Mouse (Mus musculus): Measurements from ENCODE around the gene Vmn1r45. TPM values are rescaled to one million over a fixed set of nuclear protein-coding genes. Genes with fewer than 3 reads are reported as not detected.
"Not testable (repeated sequence)": the region's sequence is repeated elsewhere in the genome, so short reads cannot be mapped to it uniquely, and the experiment has no call there.

Vmn1r45 gene
- not detected in 2 replicates for polyA plus RNA-seq (2014; fragmentation: Nextera tagmentation; extraction: Ambion mirVana)

DNA sequence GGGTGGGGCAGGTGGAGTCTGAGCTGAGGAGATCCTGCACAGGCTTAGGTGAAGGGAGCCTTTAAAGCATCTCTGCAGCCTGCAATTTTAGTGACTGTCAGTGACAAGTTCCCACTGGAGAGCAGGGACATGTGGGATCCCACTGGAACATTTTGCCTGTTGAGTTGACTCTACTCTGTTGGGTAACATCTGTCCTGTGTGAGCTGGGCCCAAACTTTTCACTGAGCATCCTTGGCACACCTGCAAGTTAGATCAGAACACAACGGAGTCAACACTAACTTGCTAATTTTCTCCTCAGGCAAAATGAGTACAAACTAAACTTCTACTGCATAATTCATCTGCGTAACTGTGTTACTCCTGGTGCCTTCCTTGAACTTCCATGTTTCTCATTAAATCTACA is at the start of gene Vmn1r45:
Gene Vmn1r45, minus strand, starts transcription at position 101 of the 400 bp plus-strand sequence.
- not testable (repeated sequence) for H3K27me3 ChIP-seq (replicated peaks; ENCODE audit: control insufficient read depth, insufficient read depth, low read length); H3K4me1 ChIP-seq (replicated peaks; ENCODE audit: control insufficient read depth, insufficient read depth, low read length); H3K9ac ChIP-seq (ENCODE audit: low read length); H3K4me2 ChIP-seq (ENCODE audit: low read length); DNase-seq (ENCODE audit: low spot score); ATAC-seq (replicated peaks; ENCODE audit: low FRiP score, low TSS enrichment, low read depth); H3K4me3 ChIP-seq (ENCODE audit: low read depth, low read length); H3K9me3 ChIP-seq (ENCODE audit: control insufficient read depth, low read length); H3K36me3 ChIP-seq (ENCODE audit: control insufficient read depth, insufficient read depth, low read length); H3K27ac ChIP-seq (ENCODE audit: low read depth)
- 96% methylated on average over 2 of the region's 2 CpGs for WGBS

DNA sequence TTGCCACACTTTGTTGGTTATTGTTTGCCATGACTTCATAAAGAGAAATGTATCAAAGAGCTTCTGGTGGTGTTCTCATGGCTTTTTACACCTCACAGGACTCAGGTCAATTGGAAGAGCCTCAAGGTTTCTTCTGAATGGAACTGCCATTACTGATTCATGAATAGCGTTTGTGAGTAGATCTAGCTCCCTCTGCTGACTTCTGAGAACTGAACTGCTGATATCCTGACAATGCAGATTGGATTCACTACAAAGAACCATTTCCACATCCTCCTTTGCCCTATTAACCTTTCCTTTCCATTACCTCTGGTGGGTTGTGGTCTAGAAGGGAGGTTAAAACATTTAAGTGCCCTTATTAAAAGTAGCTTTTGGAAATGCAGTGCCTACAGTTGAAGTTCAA is 45.6 kb upstream of the Vmn1r45 start:
- Histone ChIP-seq H3K9ac (ENCODE audit: low read length) (no peak overlapping the region), H3K27ac (ENCODE audit: low read depth) (no peak overlapping the region)
- WGBS: 18% methylated on average over 1 of the region's 1 CpGs

GRCm38 (mm10) chr6:89969013-89969412 is 28.6 kb upstream of the Vmn1r45 start, which contains the start of gene Vmn1r46:
TSS of gene Vmn1r46 (plus strand) at chr6:89969313.
- ATAC-seq (replicated peaks; ENCODE audit: low FRiP score, low TSS enrichment, low read depth) (no peak), DNase-seq (ENCODE audit: low spot score) (no peak)

More for the DNA sequence above, 45.6 kb upstream of the Vmn1r45 start:
- no peak for ATAC-seq (replicated peaks; ENCODE audit: low FRiP score, low TSS enrichment, low read depth)
- Histone ChIP-seq H3K27me3 (replicated peaks; ENCODE audit: control insufficient read depth, insufficient read depth, low read length) (no peaks in the 10 kb centered on the region), H3K4me1 (replicated peaks; ENCODE audit: control insufficient read depth, insufficient read depth, low read length) (no peaks in the 10 kb centered on the region), H3K4me3 (ENCODE audit: low read depth, low read length) (no peak overlapping the region), H3K9me3 (ENCODE audit: control insufficient read depth, low read length) (0 out of 2 replicates have a peak, but pooled peaks cover 4% of the 10 kb centered on the region), H3K36me3 (ENCODE audit: control insufficient read depth, insufficient read depth, low read length) (no peaks in the 10 kb centered on the region), H3K4me2 (ENCODE audit: low read length) (no peak overlapping the region)
- DNase-seq (ENCODE audit: low spot score): no peak

DNA sequence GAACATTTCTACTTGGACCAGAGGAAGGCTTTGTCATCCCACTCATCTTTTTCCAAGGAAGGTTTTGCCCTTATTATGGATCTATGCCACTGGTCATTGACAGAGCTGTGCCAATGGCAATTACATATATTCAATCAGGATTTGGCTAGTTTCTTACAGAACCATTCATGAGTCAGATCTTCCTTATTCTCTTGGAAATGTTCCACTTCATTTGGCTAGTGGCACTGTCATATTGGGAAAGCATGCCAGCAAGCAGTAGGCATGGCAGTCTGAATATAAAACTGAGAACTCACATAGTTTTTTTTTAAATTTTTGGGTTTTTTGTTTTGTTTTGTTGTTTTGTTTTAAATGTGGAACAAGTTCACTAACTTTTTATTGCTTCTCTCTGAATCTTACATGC is 25.9 kb upstream of the Vmn1r45 start:
- H3K4me1 ChIP-seq (replicated peaks; ENCODE audit: control insufficient read depth, insufficient read depth, low read length): no peaks in the 10 kb centered on the region
- no peak for ATAC-seq (replicated peaks; ENCODE audit: low FRiP score, low TSS enrichment, low read depth)
- no peak for DNase-seq (ENCODE audit: low spot score)
- no peak overlapping the region for H3K4me2 ChIP-seq (ENCODE audit: low read length)
- H3K27me3 ChIP-seq (replicated peaks; ENCODE audit: control insufficient read depth, insufficient read depth, low read length): no peaks in the 10 kb centered on the region
- H3K9ac ChIP-seq (ENCODE audit: low read length): no peak overlapping the region
- H3K4me3 ChIP-seq (ENCODE audit: low read depth, low read length): no peak overlapping the region
- no peaks in the 10 kb centered on the region for H3K36me3 ChIP-seq (ENCODE audit: control insufficient read depth, insufficient read depth, low read length)
- no peaks in the 10 kb centered on the region for H3K9me3 ChIP-seq (ENCODE audit: control insufficient read depth, low read length)
- no peak overlapping the region for H3K27ac ChIP-seq (ENCODE audit: low read depth)

More at GRCm38 (mm10) chr6:89969013-89969412, 28.6 kb upstream of the Vmn1r45 start, which contains the start of gene Vmn1r46:
- H3K4me1 ChIP-seq (replicated peaks; ENCODE audit: control insufficient read depth, insufficient read depth, low read length): no peaks in the 10 kb centered on the region
- no peaks in the 10 kb centered on the region for H3K27me3 ChIP-seq (replicated peaks; ENCODE audit: control insufficient read depth, insufficient read depth, low read length)
- H3K36me3 ChIP-seq (ENCODE audit: control insufficient read depth, insufficient read depth, low read length): no peaks in the 10 kb centered on the region
- no peak within 1 kb of the TSS for H3K4me2 ChIP-seq (ENCODE audit: low read length)
- no peaks in the 10 kb centered on the region for H3K9me3 ChIP-seq (ENCODE audit: control insufficient read depth, low read length)
- WGBS: 61% methylated on average over 2 of the region's 2 CpGs
- no peak within 1 kb of the TSS for H3K9ac ChIP-seq (ENCODE audit: low read length)
- no peak within 1 kb of the TSS for H3K27ac ChIP-seq (ENCODE audit: low read depth)
- no peak within 1 kb of the TSS for H3K4me3 ChIP-seq (ENCODE audit: low read depth, low read length)

GRCm38 (mm10) chr6:89953556-89953955 is 13.2 kb upstream of the Vmn1r45 start:
- no peak overlapping the region for H3K27ac ChIP-seq (ENCODE audit: low read depth)
- no peak for DNase-seq (ENCODE audit: low spot score)
- no peaks in the 10 kb centered on the region for H3K9me3 ChIP-seq (ENCODE audit: control insufficient read depth, low read length)
- no peak overlapping the region for H3K4me3 ChIP-seq (ENCODE audit: low read depth, low read length)
- H3K36me3 ChIP-seq (ENCODE audit: control insufficient read depth, insufficient read depth, low read length): no peaks in the 10 kb centered on the region
- no peaks in the 10 kb centered on the region for H3K4me1 ChIP-seq (replicated peaks; ENCODE audit: control insufficient read depth, insufficient read depth, low read length)
- WGBS: 72% methylated on average over 2 of the region's 2 CpGs
- no peak overlapping the region for H3K4me2 ChIP-seq (ENCODE audit: low read length)
- no peak overlapping the region for H3K9ac ChIP-seq (ENCODE audit: low read length)
- ATAC-seq (replicated peaks; ENCODE audit: low FRiP score, low TSS enrichment, low read depth): no peak
- no peaks in the 10 kb centered on the region for H3K27me3 ChIP-seq (replicated peaks; ENCODE audit: control insufficient read depth, insufficient read depth, low read length)

DNA sequence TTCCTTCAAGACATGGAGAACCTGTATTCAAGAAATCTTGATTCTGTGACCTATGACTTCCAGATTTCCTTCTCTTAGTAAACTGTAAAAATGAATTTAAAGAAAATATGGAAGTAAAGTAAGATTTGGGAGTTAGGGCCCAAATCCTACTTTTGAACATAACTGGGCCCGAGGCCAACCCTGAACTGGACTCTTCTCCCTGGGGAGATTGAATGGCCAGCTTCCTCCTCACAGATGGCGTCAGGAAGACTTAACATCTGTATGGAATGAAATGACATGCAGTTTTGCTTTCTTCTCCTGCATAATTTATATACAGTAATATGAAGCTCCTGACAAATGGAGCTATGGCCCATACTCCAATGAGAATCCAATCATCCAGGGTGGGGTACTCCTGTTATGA is 528 bp upstream of the Vmn1r45 start:
- no peak for DNase-seq (ENCODE audit: low spot score)
- WGBS: 77% methylated on average over 2 of the region's 2 CpGs
- H3K4me1 ChIP-seq (replicated peaks; ENCODE audit: control insufficient read depth, insufficient read depth, low read length): no peaks in the 10 kb centered on the region

GRCm38 (mm10) chr6:89883812-89884211 is 56.6 kb downstream of the Vmn1r45 start:
- Histone ChIP-seq H3K27me3 (replicated peaks; ENCODE audit: control insufficient read depth, insufficient read depth, low read length) (no peaks in the 10 kb centered on the region), H3K9me3 (ENCODE audit: control insufficient read depth, low read length) (no peaks in the 10 kb centered on the region), H3K4me3 (ENCODE audit: low read depth, low read length) (no peak overlapping the region), H3K36me3 (ENCODE audit: control insufficient read depth, insufficient read depth, low read length) (no peaks in the 10 kb centered on the region), H3K27ac (ENCODE audit: low read depth) (no peak overlapping the region), H3K4me2 (ENCODE audit: low read length) (no peak overlapping the region), H3K9ac (ENCODE audit: low read length) (no peak overlapping the region), H3K4me1 (replicated peaks; ENCODE audit: control insufficient read depth, insufficient read depth, low read length) (no peaks in the 10 kb centered on the region)
- DNase-seq (ENCODE audit: low spot score): no peak
- ATAC-seq (replicated peaks; ENCODE audit: low FRiP score, low TSS enrichment, low read depth): no peak
- WGBS: 63% methylated on average over 2 of the region's 2 CpGs

More for the DNA sequence above, 528 bp upstream of the Vmn1r45 start:
- Histone ChIP-seq H3K36me3 (ENCODE audit: control insufficient read depth, insufficient read depth, low read length) (no peaks in the 10 kb centered on the region), H3K9ac (ENCODE audit: low read length) (no peak overlapping the region), H3K27me3 (replicated peaks; ENCODE audit: control insufficient read depth, insufficient read depth, low read length) (no peaks in the 10 kb centered on the region), H3K4me2 (ENCODE audit: low read length) (no peak overlapping the region), H3K27ac (ENCODE audit: low read depth) (no peak overlapping the region), H3K4me3 (ENCODE audit: low read depth, low read length) (no peak overlapping the region), H3K9me3 (ENCODE audit: control insufficient read depth, low read length) (no peaks in the 10 kb centered on the region)
- no peak for ATAC-seq (replicated peaks; ENCODE audit: low FRiP score, low TSS enrichment, low read depth)

DNA sequence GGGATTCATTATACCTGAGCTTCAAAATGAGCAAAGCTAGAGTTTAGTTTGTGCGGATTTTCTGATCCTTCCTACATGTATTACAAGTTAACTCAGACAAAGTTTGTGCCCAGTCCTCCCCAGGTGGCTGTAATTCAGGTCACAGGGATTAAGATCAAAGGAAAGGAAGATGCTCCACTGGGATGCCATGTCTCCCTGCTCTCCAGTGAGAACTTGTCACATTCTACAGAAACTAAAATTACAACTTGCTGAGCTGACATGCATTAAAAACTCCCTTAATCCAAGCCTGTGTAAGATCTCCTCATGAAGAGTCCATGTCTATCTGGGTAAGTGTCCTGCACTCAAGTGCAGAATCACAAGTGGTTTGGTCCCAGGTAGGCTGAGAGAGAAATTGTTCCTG is 57.0 kb downstream of the Vmn1r45 start, which contains the start of gene Vmn1r44:
Gene Vmn1r44, plus strand, starts transcription at position 301 of the 400 bp plus-strand sequence.
- H3K9ac ChIP-seq (ENCODE audit: low read length): no peak within 1 kb of the TSS
- H3K27me3 ChIP-seq (replicated peaks; ENCODE audit: control insufficient read depth, insufficient read depth, low read length): no peaks in the 10 kb centered on the region
- H3K4me3 ChIP-seq (ENCODE audit: low read depth, low read length): no peak within 1 kb of the TSS
- ATAC-seq (replicated peaks; ENCODE audit: low FRiP score, low TSS enrichment, low read depth) (no peak), DNase-seq (ENCODE audit: low spot score) (no peak)
- no peaks in the 10 kb centered on the region for H3K36me3 ChIP-seq (ENCODE audit: control insufficient read depth, insufficient read depth, low read length)
- no peak within 1 kb of the TSS for H3K27ac ChIP-seq (ENCODE audit: low read depth)
- H3K9me3 ChIP-seq (ENCODE audit: control insufficient read depth, low read length): no peaks in the 10 kb centered on the region
- no peak within 1 kb of the TSS for H3K4me2 ChIP-seq (ENCODE audit: low read length)
- 70% methylated on average over 1 of the region's 1 CpGs for WGBS
- H3K4me1 ChIP-seq (replicated peaks; ENCODE audit: control insufficient read depth, insufficient read depth, low read length): no peaks in the 10 kb centered on the region

All from intestine, embryonic 14.5 days (tissue).